In the genomic region with DNA sequence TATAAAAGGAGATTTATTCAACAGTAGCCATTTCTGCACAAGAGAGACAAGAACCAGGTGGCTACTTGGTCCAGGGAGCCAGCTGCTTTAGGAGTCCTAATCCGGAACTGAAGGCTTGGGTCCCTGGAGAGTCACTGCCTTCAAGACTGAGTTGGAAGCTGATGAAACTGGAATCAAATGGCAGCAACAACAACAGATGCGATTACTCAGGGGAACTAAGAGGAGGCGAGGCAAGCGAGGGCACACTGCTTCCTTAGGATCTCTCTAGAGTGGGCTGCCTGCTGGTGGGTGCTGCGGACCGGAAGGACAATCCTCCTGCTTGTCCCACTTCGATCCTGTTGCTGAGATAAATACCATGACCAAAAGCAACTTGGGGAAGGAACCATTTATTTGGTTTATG, we compare ENCODE assay signal across 21 mouse cellular contexts. TPM values are rescaled to one million over a fixed set of nuclear protein-coding genes. Genes with fewer than 3 reads are reported as not detected.
DNase-seq lines count a peak whose midpoint lies in the region; ATAC-seq and TF ChIP-seq lines count a peak whose summit lies in the region.
"Had no signal": no experiment of that assay in that cellular context is flagged by ENCODE, and none has a peak within 500 bp of the region (broad histone marks: within the 10 kb centered on the region; RNA-seq: fewer than 3 reads in every experiment).

No protein-coding gene starts in this region.

- no peaks in the 10 kb centered on the region for H3K27me3 ChIP-seq in hindbrain, embryonic 10.5 days (ENCODE audit: insufficient read depth, poor library complexity, severe bottlenecking)
- H3K27me3 ChIP-seq in hindbrain, embryonic 13.5 days = 0 out of 2 replicates have a peak, but pooled peaks cover 2% of the 10 kb centered on the region
- no peaks in the 10 kb centered on the region for H3K27me3 ChIP-seq in midbrain, postnatal 0 days (ENCODE audit: insufficient read depth, low read length)
- H3K27me3 ChIP-seq in midbrain, embryonic 10.5 days (ENCODE audit: low read depth, poor library complexity, severe bottlenecking) = no peaks in the 10 kb centered on the region
- H3K27me3 ChIP-seq in thymus, adult 2 months (ENCODE audit: control insufficient read depth, insufficient read depth, low read length) = no peaks in the 10 kb centered on the region
- H3K27me3 ChIP-seq: embryonic facial prominence, embryonic 15.5 days; limb, embryonic 15.5 days; liver, embryonic 15.5 days; midbrain, embryonic 13.5 days had no signal

- no peak for TF ChIP-seq CTCF in midbrain, postnatal 0 days (IDR thresholded peaks at IDR 0.05)
- no peak for TF ChIP-seq CTCF in brain, embryonic 14.5 days (IDR thresholded peaks at IDR 0.05; ENCODE audit: borderline replicate concordance, extremely low read depth, insufficient read depth, insufficient read length)
- no peak for TF ChIP-seq CTCF in thymus, adult 2 months (IDR thresholded peaks at IDR 0.05; ENCODE audit: borderline replicate concordance, control insufficient read depth, extremely low read depth, insufficient read depth, low read length, poor library complexity)

- H3K4me2 ChIP-seq in hindbrain, embryonic 13.5 days = no peak overlapping the region
- H3K4me2 ChIP-seq in midbrain, postnatal 0 days (ENCODE audit: low read depth, low read length, poor library complexity, severe bottlenecking) = no peak overlapping the region
- H3K4me2 ChIP-seq: embryonic facial prominence, embryonic 15.5 days; limb, embryonic 15.5 days; liver, embryonic 15.5 days; midbrain, embryonic 13.5 days had no signal

- DNase-seq in hindbrain, embryonic 10.5 days (ENCODE audit: low spot score) = no peak
- DNase-seq in midbrain, postnatal 0 days (ENCODE audit: low spot score) = peak; percentile 44
- no peak for DNase-seq in midbrain, embryonic 10.5 days (ENCODE audit: low spot score)
- DNase-seq in brain, embryonic 14.5 days (ENCODE audit: low read depth) = peak; percentile 20
- no peak for DNase-seq in adrenal gland, postnatal 10 days
- no peak for DNase-seq in thymus, adult 2 months
- DNase-seq: adrenal gland, postnatal 14 days; cerebellum, adult 11-12 months; cerebellum, postnatal 14 days; heart, adult 2 months; heart, postnatal 4 days; right cerebral cortex, adult 18-20 months; thymus, postnatal 14 days had no signal

- TF ChIP-seq POLR2A in brain, embryonic 14.5 days (IDR thresholded peaks at IDR 0.05; ENCODE audit: borderline replicate concordance, extremely low read depth, insufficient read depth, insufficient read length, poor library complexity, severe bottlenecking) = no peak
- TF ChIP-seq POLR2A in thymus, adult 2 months (IDR thresholded peaks at IDR 0.05; ENCODE audit: control insufficient read depth, extremely low read depth, insufficient read depth, low read length, poor library complexity) = no peak

- no peak overlapping the region for H3K4me3 ChIP-seq in hindbrain, embryonic 10.5 days
- H3K4me3 ChIP-seq in hindbrain, embryonic 13.5 days = no peak overlapping the region
- H3K4me3 ChIP-seq in midbrain, postnatal 0 days (ENCODE audit: low read depth, low read length) = no peak overlapping the region
- H3K4me3 ChIP-seq in midbrain, embryonic 10.5 days = no peak overlapping the region
- no peak overlapping the region for H3K4me3 ChIP-seq in thymus, adult 2 months (ENCODE audit: control insufficient read depth, insufficient read depth, low read length)
- H3K4me3 ChIP-seq: embryonic facial prominence, embryonic 15.5 days; heart, adult 2 months; limb, embryonic 15.5 days; liver, embryonic 15.5 days; midbrain, embryonic 13.5 days had no signal

- H3K9ac ChIP-seq in hindbrain, embryonic 13.5 days = no peak overlapping the region
- no peak overlapping the region for H3K9ac ChIP-seq in midbrain, postnatal 0 days (replicated peaks; ENCODE audit: low read length, poor library complexity, severe bottlenecking)
- H3K9ac ChIP-seq: embryonic facial prominence, embryonic 15.5 days; limb, embryonic 15.5 days; liver, embryonic 15.5 days; midbrain, embryonic 13.5 days had no signal

- no peaks in the 10 kb centered on the region for H3K36me3 ChIP-seq in hindbrain, embryonic 10.5 days
- H3K36me3 ChIP-seq in hindbrain, embryonic 13.5 days = no peaks in the 10 kb centered on the region
- no peaks in the 10 kb centered on the region for H3K36me3 ChIP-seq in midbrain, postnatal 0 days (ENCODE audit: insufficient read depth, low read length)
- no peaks in the 10 kb centered on the region for H3K36me3 ChIP-seq in midbrain, embryonic 10.5 days
- no peaks in the 10 kb centered on the region for H3K36me3 ChIP-seq in thymus, adult 2 months (ENCODE audit: control insufficient read depth, insufficient read depth, low read length)
- H3K36me3 ChIP-seq: embryonic facial prominence, embryonic 15.5 days; limb, embryonic 15.5 days; liver, embryonic 15.5 days; midbrain, embryonic 13.5 days had no signal

- H3K27ac ChIP-seq in hindbrain, embryonic 10.5 days = peak overlapping the region; percentile 45; the same call in 1 of the 2 replicates
- H3K27ac ChIP-seq in hindbrain, embryonic 13.5 days = no peak overlapping the region
- no peak overlapping the region for H3K27ac ChIP-seq in midbrain, postnatal 0 days (ENCODE audit: low read depth, low read length)
- H3K27ac ChIP-seq in midbrain, embryonic 10.5 days (replicated peaks) = no peak overlapping the region
- no peak overlapping the region for H3K27ac ChIP-seq in thymus, adult 2 months (ENCODE audit: control insufficient read depth, insufficient read depth, low read length)
- H3K27ac ChIP-seq: embryonic facial prominence, embryonic 15.5 days; heart, adult 2 months; limb, embryonic 15.5 days; liver, embryonic 15.5 days; midbrain, embryonic 13.5 days had no signal

- ATAC-seq in hindbrain, embryonic 13.5 days (ENCODE audit: low FRiP score) = no peak
- no peak for ATAC-seq in midbrain, postnatal 0 days (ENCODE audit: low FRiP score)
- ATAC-seq: lung, postnatal 0 days; midbrain, embryonic 13.5 days; Patski had no signal

- WGBS in hindbrain, embryonic 10.5 days = 48% methylated on average over 7 of the region's 7 CpGs
- 45% methylated on average over 7 of the region's 7 CpGs for WGBS in hindbrain, embryonic 13.5 days
- 36% methylated on average over 7 of the region's 7 CpGs for WGBS in midbrain, postnatal 0 days
- 59% methylated on average over 7 of the region's 7 CpGs for WGBS in midbrain, embryonic 10.5 days
- 92% methylated on average over 7 of the region's 7 CpGs for WGBS in thymus, adult 2 months

- no peaks in the 10 kb centered on the region for H3K9me3 ChIP-seq in hindbrain, embryonic 10.5 days
- H3K9me3 ChIP-seq in hindbrain, embryonic 13.5 days = no peaks in the 10 kb centered on the region
- no peaks in the 10 kb centered on the region for H3K9me3 ChIP-seq in midbrain, postnatal 0 days (ENCODE audit: low read length)
- H3K9me3 ChIP-seq in midbrain, embryonic 10.5 days (replicated peaks) = no peaks in the 10 kb centered on the region
- H3K9me3 ChIP-seq: embryonic facial prominence, embryonic 15.5 days; limb, embryonic 15.5 days; liver, embryonic 15.5 days; midbrain, embryonic 13.5 days had no signal

- peaks cover 13% of the 10 kb centered on the region for H3K4me1 ChIP-seq in hindbrain, embryonic 10.5 days (replicated peaks)
- peaks cover 4% of the 10 kb centered on the region for H3K4me1 ChIP-seq in hindbrain, embryonic 13.5 days (replicated peaks)
- H3K4me1 ChIP-seq in midbrain, postnatal 0 days (ENCODE audit: insufficient read depth, low read length) = no peaks in the 10 kb centered on the region
- H3K4me1 ChIP-seq in midbrain, embryonic 10.5 days = peaks cover 4% of the 10 kb centered on the region
- peaks cover 3% of the 10 kb centered on the region for H3K4me1 ChIP-seq in thymus, adult 2 months (replicated peaks; ENCODE audit: control insufficient read depth, insufficient read depth, low read length)
- H3K4me1 ChIP-seq: embryonic facial prominence, embryonic 15.5 days; limb, embryonic 15.5 days; liver, embryonic 15.5 days had no signal

RNA-seq across cellular contexts. Expression of a gene that starts 13.9 kb away (rescaled TPM):
- polyA plus RNA-seq in hindbrain, embryonic 10.5 days (2016; fragmentation: Nextera tagmentation; extraction: Ambion mirVana) = 16.9 and 27.9 TPM in 2 replicates
- 29.8 and 38.1 TPM in 2 replicates for polyA plus RNA-seq in hindbrain, embryonic 13.5 days (2015; fragmentation: Nextera tagmentation; extraction: Ambion mirVana)
- total RNA-seq in midbrain, postnatal 0 days (2014; rRNA removed) = 20.6 and 23.5 TPM in 2 replicates
- polyA plus RNA-seq in midbrain, postnatal 0 days (2015; fragmentation: Nextera tagmentation; extraction: Ambion mirVana) = 43.7 and 46.5 TPM in 2 replicates
- 15.7 and 19.6 TPM in 2 replicates for polyA plus RNA-seq in midbrain, embryonic 10.5 days (2016; fragmentation: Nextera tagmentation; extraction: Ambion mirVana)
- polyA plus RNA-seq in brain, embryonic 14.5 days (2012; rRNA removed) = 21.7 and 27.8 TPM in 2 replicates
- 10 to 100 TPM; 25.8 to 29.1 TPM for total RNA-seq in adrenal gland, postnatal 10 days (2021)
- 273 and 417 TPM in 2 replicates for polyA plus RNA-seq in thymus, adult 2 months (2012; rRNA removed)
- polyA plus RNA-seq: Patski had no signal

RNA-seq across cellular contexts. Expression of a gene that starts 20.0 kb away (rescaled TPM):
- polyA plus RNA-seq in hindbrain, embryonic 10.5 days (2016; fragmentation: Nextera tagmentation; extraction: Ambion mirVana) = 0.55 and 0.57 TPM in 2 replicates
- polyA plus RNA-seq in hindbrain, embryonic 13.5 days (2015; fragmentation: Nextera tagmentation; extraction: Ambion mirVana) = 0.52 and 0.88 TPM in 2 replicates
- total RNA-seq in midbrain, postnatal 0 days (2014; rRNA removed) = not detected in 2 replicates
- 0.54 and 0.76 TPM in 2 replicates for polyA plus RNA-seq in midbrain, postnatal 0 days (2015; fragmentation: Nextera tagmentation; extraction: Ambion mirVana)
- polyA plus RNA-seq in midbrain, embryonic 10.5 days (2016; fragmentation: Nextera tagmentation; extraction: Ambion mirVana) = 0.35 TPM in 1 of 2 replicates, not detected in the other
- 0.90 and 1.4 TPM in 2 replicates for polyA plus RNA-seq in brain, embryonic 14.5 days (2012; rRNA removed)
- 1 to 10 TPM; 3.7 to 4.9 TPM for total RNA-seq in adrenal gland, postnatal 10 days (2021)
- polyA plus RNA-seq in thymus, adult 2 months (2012; rRNA removed) = 212 and 279 TPM in 2 replicates
- total RNA-seq: adrenal gland, postnatal 14 days; gastrocnemius, adult 8-10 months had no signal
- polyA plus RNA-seq: midbrain, embryonic 13.5 days; Patski had no signal

RNA-seq across cellular contexts. Expression of a gene that starts 21.9 kb away (rescaled TPM):
- polyA plus RNA-seq in hindbrain, embryonic 10.5 days (2016; fragmentation: Nextera tagmentation; extraction: Ambion mirVana) = 1.5 and 1.7 TPM in 2 replicates
- polyA plus RNA-seq in hindbrain, embryonic 13.5 days (2015; fragmentation: Nextera tagmentation; extraction: Ambion mirVana) = 2.0 TPM in 2 replicates
- total RNA-seq in midbrain, postnatal 0 days (2014; rRNA removed) = 2.1 and 2.2 TPM in 2 replicates
- polyA plus RNA-seq in midbrain, postnatal 0 days (2015; fragmentation: Nextera tagmentation; extraction: Ambion mirVana) = 2.2 and 2.8 TPM in 2 replicates
- 1.4 and 1.5 TPM in 2 replicates for polyA plus RNA-seq in midbrain, embryonic 10.5 days (2016; fragmentation: Nextera tagmentation; extraction: Ambion mirVana)
- 2.3 and 3.6 TPM in 2 replicates for polyA plus RNA-seq in brain, embryonic 14.5 days (2012; rRNA removed)
- total RNA-seq in adrenal gland, postnatal 10 days (2021) = 1 to 10 TPM; 2.3 to 2.4 TPM
- 72.8 and 77.4 TPM in 2 replicates for polyA plus RNA-seq in thymus, adult 2 months (2012; rRNA removed)

RNA-seq across cellular contexts. Expression of a gene that starts 37.1 kb away (rescaled TPM):
- 5.5 and 7.8 TPM in 2 replicates for polyA plus RNA-seq in hindbrain, embryonic 10.5 days (2016; fragmentation: Nextera tagmentation; extraction: Ambion mirVana)
- 13.2 and 13.4 TPM in 2 replicates for polyA plus RNA-seq in hindbrain, embryonic 13.5 days (2015; fragmentation: Nextera tagmentation; extraction: Ambion mirVana)
- total RNA-seq in midbrain, postnatal 0 days (2014; rRNA removed) = 44.8 and 47.5 TPM in 2 replicates
- 22.1 and 24.8 TPM in 2 replicates for polyA plus RNA-seq in midbrain, postnatal 0 days (2015; fragmentation: Nextera tagmentation; extraction: Ambion mirVana)
- 5.4 and 6.2 TPM in 2 replicates for polyA plus RNA-seq in midbrain, embryonic 10.5 days (2016; fragmentation: Nextera tagmentation; extraction: Ambion mirVana)
- 29.1 and 39.2 TPM in 2 replicates for polyA plus RNA-seq in brain, embryonic 14.5 days (2012; rRNA removed)
- 10 to 100 TPM; 13.2 to 15.1 TPM for total RNA-seq in adrenal gland, postnatal 10 days (2021)
- 0.78 and 1.1 TPM in 2 replicates for polyA plus RNA-seq in thymus, adult 2 months (2012; rRNA removed)

RNA-seq across cellular contexts. Expression of a gene that starts 45.7 kb away (rescaled TPM):
- polyA plus RNA-seq in hindbrain, embryonic 10.5 days (2016; fragmentation: Nextera tagmentation; extraction: Ambion mirVana) = 69.7 and 184 TPM in 2 replicates
- polyA plus RNA-seq in hindbrain, embryonic 13.5 days (2015; fragmentation: Nextera tagmentation; extraction: Ambion mirVana) = 583 and 599 TPM in 2 replicates
- total RNA-seq in midbrain, postnatal 0 days (2014; rRNA removed) = 923 and 924 TPM in 2 replicates
- 811 and 814 TPM in 2 replicates for polyA plus RNA-seq in midbrain, postnatal 0 days (2015; fragmentation: Nextera tagmentation; extraction: Ambion mirVana)
- polyA plus RNA-seq in midbrain, embryonic 10.5 days (2016; fragmentation: Nextera tagmentation; extraction: Ambion mirVana) = 69.6 and 124 TPM in 2 replicates
- 571 and 616 TPM in 2 replicates for polyA plus RNA-seq in brain, embryonic 14.5 days (2012; rRNA removed)
- 10 to 100 TPM; 26.1 to 34.3 TPM for total RNA-seq in adrenal gland, postnatal 10 days (2021)
- 5.9 and 6.0 TPM in 2 replicates for polyA plus RNA-seq in thymus, adult 2 months (2012; rRNA removed)

Comparison
In these comparisons a context has a peak if more than half of its experiments do, and no peak if none do; other contexts are left out.
1. DNase-seq: peak in midbrain, postnatal 0 days (single experiment) and brain, embryonic 14.5 days (single experiment); none in hindbrain, embryonic 10.5 days (single experiment), midbrain, embryonic 10.5 days (single experiment), adrenal gland, postnatal 10 days (single experiment) and thymus, adult 2 months (single experiment).
2. RNA of a gene that starts 20.0 kb away (polyA plus RNA-seq): 212 to 279 TPM in thymus, adult 2 months; 0.90 to 1.4 TPM in brain, embryonic 14.5 days, 0.52 to 0.88 TPM in hindbrain, embryonic 13.5 days, 0.55 to 0.57 TPM in hindbrain, embryonic 10.5 days, 0.54 to 0.76 TPM in midbrain, postnatal 0 days and 0.35 TPM in midbrain, embryonic 10.5 days; every median in the first group is over 10 times any median in the second.
3. RNA of a gene that starts 21.9 kb away (polyA plus RNA-seq): 72.8 to 77.4 TPM in thymus, adult 2 months; 2.2 to 2.8 TPM in midbrain, postnatal 0 days, 2.3 to 3.6 TPM in brain, embryonic 14.5 days, 2.0 TPM in hindbrain, embryonic 13.5 days, 1.5 to 1.7 TPM in hindbrain, embryonic 10.5 days and 1.4 to 1.5 TPM in midbrain, embryonic 10.5 days; every median in the first group is over 10 times any median in the second.